ENCODE assay signal across 7 mouse cellular contexts in the genomic region with DNA sequence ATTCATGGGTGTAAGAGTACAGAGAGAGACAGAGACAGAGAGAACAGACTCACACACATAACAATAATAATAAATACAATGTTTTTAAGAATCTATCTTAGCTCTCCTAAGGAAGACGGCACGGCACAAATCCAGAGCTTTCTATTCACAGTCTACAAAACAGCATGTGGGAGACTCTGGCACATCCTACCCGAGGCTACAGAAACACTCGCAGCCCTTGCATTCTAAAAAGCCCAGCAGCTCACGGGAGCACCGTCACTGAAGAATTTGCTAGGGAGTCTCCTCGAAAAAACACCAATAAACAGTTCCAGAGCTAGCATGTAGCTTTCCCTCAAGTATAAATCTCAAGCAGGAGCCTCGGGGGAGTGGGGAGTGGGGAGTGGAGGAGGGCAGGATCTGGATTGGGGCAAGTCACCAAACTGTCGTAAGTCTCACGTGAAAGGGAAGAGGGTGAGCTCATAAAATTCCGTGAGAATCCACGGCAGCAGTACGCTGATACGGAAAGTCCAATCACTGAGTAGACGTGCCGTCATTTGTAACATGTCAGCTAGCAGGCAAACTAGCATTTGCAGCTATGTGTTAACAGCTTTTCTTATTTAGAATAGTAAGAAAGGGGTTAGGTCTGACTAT.
A peak's percentile ranks its signal among the peaks of the same experiment; 100 is the strongest.
DNase-seq lines count a peak whose midpoint lies in the region; ATAC-seq lines count a peak whose summit lies in the region.

No protein-coding gene starts in this region.

- H3K36me3 ChIP-seq in kidney, embryonic 14.5 days (ENCODE audit: control insufficient read depth, insufficient read depth, low read length) = no peaks in the 10 kb centered on the region
- H3K36me3 ChIP-seq in forebrain, embryonic 15.5 days = no peaks in the 10 kb centered on the region
- H3K36me3 ChIP-seq in hindbrain, embryonic 16.5 days (ENCODE audit: control insufficient read depth, insufficient read depth, low read length) = no peaks in the 10 kb centered on the region
- no peaks in the 10 kb centered on the region for H3K36me3 ChIP-seq in neural tube, embryonic 15.5 days

- no peaks in the 10 kb centered on the region for H3K27me3 ChIP-seq in kidney, embryonic 14.5 days (ENCODE audit: control insufficient read depth, insufficient read depth, low read length)
- H3K27me3 ChIP-seq in forebrain, embryonic 15.5 days = no peaks in the 10 kb centered on the region
- H3K27me3 ChIP-seq in hindbrain, embryonic 16.5 days (replicated peaks; ENCODE audit: control insufficient read depth, insufficient read depth, low read length) = no peaks in the 10 kb centered on the region
- H3K27me3 ChIP-seq in neural tube, embryonic 15.5 days (replicated peaks) = no peaks in the 10 kb centered on the region

- H3K27ac ChIP-seq in kidney, embryonic 14.5 days (ENCODE audit: low read depth, low read length) = no peak overlapping the region
- 0 out of 2 replicates have a peak overlapping the region, but pooled peaks have one; percentile 17 for H3K27ac ChIP-seq in forebrain, embryonic 15.5 days (replicated peaks)
- peak overlapping the region; percentile 51; the same call in 1 of the 2 replicates for H3K27ac ChIP-seq in hindbrain, embryonic 16.5 days (ENCODE audit: low read depth, low read length)
- H3K27ac ChIP-seq in neural tube, embryonic 15.5 days (replicated peaks) = peak overlapping the region; percentile 74

- H3K4me3 ChIP-seq in kidney, embryonic 14.5 days (ENCODE audit: low read length) = no peak overlapping the region
- H3K4me3 ChIP-seq in forebrain, embryonic 15.5 days = no peak overlapping the region
- H3K4me3 ChIP-seq in hindbrain, embryonic 16.5 days (ENCODE audit: low read length) = no peak overlapping the region
- 0 out of 2 replicates have a peak overlapping the region, but pooled peaks have one; percentile 12 for H3K4me3 ChIP-seq in neural tube, embryonic 15.5 days (replicated peaks)

- DNase-seq in kidney, postnatal 36 days = no peak
- no peak for DNase-seq in ovary, postnatal 14 days (ENCODE audit: low spot score)
- no peak for DNase-seq in cerebellum, adult 8-10 months

- H3K4me1 ChIP-seq in kidney, embryonic 14.5 days (ENCODE audit: control insufficient read depth, insufficient read depth, low read length) = no peaks in the 10 kb centered on the region
- H3K4me1 ChIP-seq in forebrain, embryonic 15.5 days = peaks cover 34% of the 10 kb centered on the region
- H3K4me1 ChIP-seq in hindbrain, embryonic 16.5 days (ENCODE audit: control insufficient read depth, insufficient read depth, low read depth, low read length) = peaks cover 29% of the 10 kb centered on the region
- H3K4me1 ChIP-seq in neural tube, embryonic 15.5 days = peaks cover 69% of the 10 kb centered on the region

- peak; percentile 54; the same call in 1 of the 2 replicates for ATAC-seq in kidney, embryonic 14.5 days (ENCODE audit: low FRiP score, low TSS enrichment)
- no peak for ATAC-seq in forebrain, embryonic 15.5 days (replicated peaks)
- no peak for ATAC-seq in hindbrain, embryonic 16.5 days
- ATAC-seq in neural tube, embryonic 15.5 days (ENCODE audit: low FRiP score) = no peak

- 17% methylated on average over 16 of the region's 16 CpGs for WGBS in kidney, embryonic 14.5 days
- 25% methylated on average over 16 of the region's 16 CpGs for WGBS in forebrain, embryonic 15.5 days
- 24% methylated on average over 16 of the region's 16 CpGs for WGBS in hindbrain, embryonic 16.5 days
- 13% methylated on average over 16 of the region's 16 CpGs for WGBS in neural tube, embryonic 15.5 days

- H3K4me2 ChIP-seq in kidney, embryonic 14.5 days (replicated peaks; ENCODE audit: low read depth, low read length) = peak overlapping the region; percentile 27; the same call in 1 of the 2 replicates
- H3K4me2 ChIP-seq in forebrain, embryonic 15.5 days (replicated peaks) = peak overlapping the region; percentile 5
- peak overlapping the region; percentile 38 for H3K4me2 ChIP-seq in hindbrain, embryonic 16.5 days (ENCODE audit: low read length)
- H3K4me2 ChIP-seq in neural tube, embryonic 15.5 days = peak overlapping the region; percentile 49

- H3K9ac ChIP-seq in kidney, embryonic 14.5 days (ENCODE audit: low read depth, low read length) = no peak overlapping the region
- no peak overlapping the region for H3K9ac ChIP-seq in forebrain, embryonic 15.5 days (replicated peaks)
- 0 out of 2 replicates have a peak overlapping the region, but pooled peaks have one; percentile 2 for H3K9ac ChIP-seq in hindbrain, embryonic 16.5 days (ENCODE audit: low read depth, low read length)
- peak overlapping the region; percentile 15; the same call in 1 of the 2 replicates for H3K9ac ChIP-seq in neural tube, embryonic 15.5 days (replicated peaks)

- no peaks in the 10 kb centered on the region for H3K9me3 ChIP-seq in kidney, embryonic 14.5 days (ENCODE audit: control insufficient read depth, low read length)
- H3K9me3 ChIP-seq in forebrain, embryonic 15.5 days = no peaks in the 10 kb centered on the region
- no peaks in the 10 kb centered on the region for H3K9me3 ChIP-seq in hindbrain, embryonic 16.5 days (ENCODE audit: control insufficient read depth, low read length)
- H3K9me3 ChIP-seq in neural tube, embryonic 15.5 days (replicated peaks) = no peaks in the 10 kb centered on the region

Comparison
In these comparisons a context has a peak if more than half of its experiments do, and no peak if none do; other contexts are left out.
1. H3K9ac ChIP-seq: peak in hindbrain, embryonic 16.5 days (single experiment) and neural tube, embryonic 15.5 days (single experiment); none in kidney, embryonic 14.5 days (single experiment) and forebrain, embryonic 15.5 days (single experiment).
2. Peak in every context shown above with its lines, with median percentiles within 50 percentile points of each other: H3K4me2 ChIP-seq.